In the genomic region with DNA sequence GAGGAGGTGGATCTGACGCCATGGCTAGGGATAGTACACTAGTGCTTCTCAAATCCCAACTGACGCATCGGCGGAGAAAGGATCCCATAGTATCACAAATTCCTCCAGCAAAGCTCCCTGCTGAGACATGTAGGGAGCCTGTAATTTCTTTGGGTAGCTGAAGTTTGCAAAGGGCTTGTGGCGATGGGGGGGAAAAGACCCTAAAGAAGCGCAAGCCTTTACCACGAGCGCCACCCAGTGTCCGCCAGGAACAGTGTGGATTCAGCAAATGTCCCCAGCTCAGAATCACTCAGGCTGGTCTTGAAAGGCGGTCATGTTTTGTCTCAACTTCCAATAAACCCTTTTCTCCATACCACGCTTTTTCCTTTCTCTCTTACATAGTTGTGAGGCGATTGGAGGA, we compare ENCODE assay signal across 1 mouse cellular context.
TF ChIP-seq lines count a peak whose summit lies in the region.

No protein-coding gene starts in this region.

TF ChIP-seq in C2C12, 6 proteins besides CTCF, POLR2A, EP300 and RAD21 (continued from another document):
- TF ChIP-seq USF1 (IDR thresholded peaks at IDR 0.05; ENCODE audit: low read depth) (no peak), MYOG (IDR thresholded peaks at IDR 0.05; ENCODE audit: control insufficient read depth, extremely low read depth, insufficient read length) (no peak), MYOD1 (IDR thresholded peaks at IDR 0.05; ENCODE audit: control insufficient read depth, insufficient read length, low read depth) (no peak)
